In the genomic region with DNA sequence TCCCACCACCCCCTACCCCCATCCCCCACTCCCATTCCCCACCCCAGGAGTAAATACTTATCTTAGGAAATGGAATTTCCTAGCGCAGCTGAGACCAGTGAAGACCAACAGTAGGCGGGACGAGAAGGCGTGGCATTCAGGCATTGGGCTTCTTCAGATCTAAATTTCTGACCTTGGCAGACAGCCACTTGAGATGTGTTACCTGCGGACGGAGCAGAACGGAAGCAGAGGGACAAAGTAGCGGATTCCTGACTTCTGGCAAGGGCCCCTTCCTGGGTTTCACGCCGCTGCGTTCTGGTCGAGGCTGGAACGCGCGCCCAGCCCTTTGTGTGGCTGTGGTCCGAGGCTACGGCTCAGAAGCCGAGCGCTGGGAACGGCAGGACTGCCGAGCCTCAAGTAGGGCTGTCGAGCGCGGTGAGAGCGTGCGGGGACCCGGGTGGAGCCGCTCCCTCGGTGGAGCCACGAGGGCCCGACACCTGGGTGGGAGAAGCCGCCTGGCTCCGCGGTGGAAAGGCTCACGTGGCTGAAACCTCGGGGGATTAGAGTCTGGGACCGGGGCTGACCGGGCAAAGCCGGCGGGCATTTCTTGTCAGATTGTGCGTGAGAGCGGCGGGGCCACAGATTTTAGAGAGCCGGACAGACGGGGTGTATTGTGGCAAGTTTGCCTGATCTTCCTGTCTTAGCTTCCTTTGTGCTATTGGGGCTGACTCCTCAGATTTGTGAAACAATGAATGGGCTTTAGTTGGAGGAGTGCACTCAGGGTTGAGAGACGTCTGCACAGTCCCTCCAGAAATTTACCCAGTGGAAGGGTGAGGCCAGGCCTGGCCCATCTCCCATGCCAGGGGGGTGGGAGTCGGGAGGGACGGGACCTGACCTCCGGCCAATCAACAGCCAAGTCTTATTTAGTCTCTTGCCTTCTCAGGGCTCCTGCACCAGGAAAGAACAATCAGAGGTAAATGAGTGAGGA, we compare ENCODE assay signal across 8 mouse cellular contexts. TPM values are rescaled to one million over a fixed set of nuclear protein-coding genes. Genes with fewer than 3 reads are reported as not detected.
DNase-seq lines count a peak whose midpoint lies in the region; ATAC-seq and TF ChIP-seq lines count a peak whose summit lies in the region.

No protein-coding gene starts in this region.

- H3K4me2 ChIP-seq in forebrain, embryonic 12.5 days = peak overlapping the region; percentile 67

- no peaks in the 10 kb centered on the region for H3K9me3 ChIP-seq in forebrain, embryonic 12.5 days
- no peaks in the 10 kb centered on the region for H3K9me3 ChIP-seq in hindbrain, embryonic 10.5 days
- H3K9me3 ChIP-seq in limb, embryonic 10.5 days (replicated peaks) = no peaks in the 10 kb centered on the region
- H3K9me3 ChIP-seq in midbrain, embryonic 10.5 days (replicated peaks) = no peaks in the 10 kb centered on the region

- peak; percentile 89 for ATAC-seq in forebrain, embryonic 12.5 days (ENCODE audit: low FRiP score)

- 0 out of 2 replicates have a peak, but pooled peaks cover 2% of the 10 kb centered on the region for H3K4me1 ChIP-seq in brown adipose tissue, adult 24 weeks (ENCODE audit: control insufficient read depth, insufficient read depth, insufficient read length, low read length)
- peaks cover 13% of the 10 kb centered on the region for H3K4me1 ChIP-seq in forebrain, embryonic 12.5 days
- H3K4me1 ChIP-seq in hindbrain, embryonic 10.5 days (replicated peaks) = peaks cover 16% of the 10 kb centered on the region; the same call in 1 of the 2 replicates
- H3K4me1 ChIP-seq in limb, embryonic 10.5 days = peaks cover 15% of the 10 kb centered on the region
- peaks cover 18% of the 10 kb centered on the region for H3K4me1 ChIP-seq in midbrain, embryonic 10.5 days
- peaks cover 8% of the 10 kb centered on the region for H3K4me1 ChIP-seq in testis, adult 2 months (ENCODE audit: control insufficient read depth, insufficient read depth, low read length)

- under 1% methylated on average over 49 of the region's 49 CpGs for WGBS in forebrain, embryonic 12.5 days
- WGBS in hindbrain, embryonic 10.5 days = under 1% methylated on average over 49 of the region's 49 CpGs
- WGBS in limb, embryonic 10.5 days = under 1% methylated on average over 49 of the region's 49 CpGs
- 1% methylated on average over 49 of the region's 49 CpGs for WGBS in midbrain, embryonic 10.5 days

- H3K27me3 ChIP-seq in forebrain, embryonic 12.5 days = no peaks in the 10 kb centered on the region; the same call in 1 of the 2 replicates
- no peaks in the 10 kb centered on the region for H3K27me3 ChIP-seq in hindbrain, embryonic 10.5 days (ENCODE audit: insufficient read depth, poor library complexity, severe bottlenecking)
- no peaks in the 10 kb centered on the region for H3K27me3 ChIP-seq in limb, embryonic 10.5 days (ENCODE audit: low read depth, poor library complexity, severe bottlenecking)
- H3K27me3 ChIP-seq in midbrain, embryonic 10.5 days (ENCODE audit: low read depth, poor library complexity, severe bottlenecking) = no peaks in the 10 kb centered on the region
- H3K27me3 ChIP-seq in testis, adult 2 months (ENCODE audit: control insufficient read depth, insufficient read depth, low read length) = no peaks in the 10 kb centered on the region

- TF ChIP-seq POLR2A in testis, adult 2 months (IDR thresholded peaks at IDR 0.05; ENCODE audit: control insufficient read depth, low read depth, low read length) = no peak

- peaks cover 31% of the 10 kb centered on the region for H3K36me3 ChIP-seq in forebrain, embryonic 12.5 days (replicated peaks)
- H3K36me3 ChIP-seq in hindbrain, embryonic 10.5 days = peaks cover 35% of the 10 kb centered on the region
- peaks cover 34% of the 10 kb centered on the region for H3K36me3 ChIP-seq in limb, embryonic 10.5 days
- H3K36me3 ChIP-seq in midbrain, embryonic 10.5 days = peaks cover 34% of the 10 kb centered on the region
- H3K36me3 ChIP-seq in testis, adult 2 months (ENCODE audit: control insufficient read depth, insufficient read depth, low read length) = no peaks in the 10 kb centered on the region

- no peak for TF ChIP-seq CTCF in testis, adult 2 months (IDR thresholded peaks at IDR 0.05; ENCODE audit: control insufficient read depth, insufficient read depth, insufficient replicate concordance, low read depth, low read length)

- peak; percentile 5 for DNase-seq in gastrocnemius, adult 18-20 months (ENCODE audit: low spot score)
- DNase-seq in gastrocnemius, postnatal 25 days = no peak
- DNase-seq in hindbrain, embryonic 10.5 days (ENCODE audit: low spot score) = peak; percentile 79
- DNase-seq in limb, embryonic 10.5 days (ENCODE audit: low spot score) = peak; percentile 82
- peak; percentile 76 for DNase-seq in midbrain, embryonic 10.5 days (ENCODE audit: low spot score)

- peak overlapping the region; percentile 28; the same call in 1 of the 2 replicates for H3K27ac ChIP-seq in brown adipose tissue, adult 24 weeks (replicated peaks; ENCODE audit: low read depth, low read length)
- peak overlapping the region; percentile 94 for H3K27ac ChIP-seq in forebrain, embryonic 12.5 days
- H3K27ac ChIP-seq in hindbrain, embryonic 10.5 days = peak overlapping the region; percentile 98
- peak overlapping the region; percentile 98 for H3K27ac ChIP-seq in limb, embryonic 10.5 days
- peak overlapping the region; percentile 93 for H3K27ac ChIP-seq in midbrain, embryonic 10.5 days (replicated peaks)
- 0 out of 2 replicates have a peak overlapping the region, but pooled peaks have one; percentile 1 for H3K27ac ChIP-seq in testis, adult 2 months (ENCODE audit: control insufficient read depth, insufficient read depth, low read depth, low read length)

- peak overlapping the region; percentile 68 for H3K4me3 ChIP-seq in brown adipose tissue, adult 24 weeks (ENCODE audit: insufficient read depth, low read depth, low read length)
- peak overlapping the region; percentile 79 for H3K4me3 ChIP-seq in forebrain, embryonic 12.5 days (replicated peaks)
- H3K4me3 ChIP-seq in hindbrain, embryonic 10.5 days = peak overlapping the region; percentile 80
- peak overlapping the region; percentile 71 for H3K4me3 ChIP-seq in limb, embryonic 10.5 days
- H3K4me3 ChIP-seq in midbrain, embryonic 10.5 days = peak overlapping the region; percentile 67
- peak overlapping the region; percentile 78 for H3K4me3 ChIP-seq in testis, adult 2 months (ENCODE audit: control insufficient read depth, low read depth, low read length)

- peak overlapping the region; percentile 91 for H3K9ac ChIP-seq in forebrain, embryonic 12.5 days

RNA-seq across cellular contexts. Expression of a gene that starts 1.7 kb away (rescaled TPM):
- total RNA-seq in gastrocnemius, adult 18-20 months (2021) = not detected
- total RNA-seq in gastrocnemius, postnatal 25 days (2021) = under 1 TPM; 0.78 to 0.82 TPM
- polyA plus RNA-seq in brown adipose tissue, adult 24 weeks (2012; ENCODE audit: insufficient read depth, insufficient read length, missing spikeins) = not detected in 2 replicates
- 193 and 197 TPM in 2 replicates for polyA plus RNA-seq in forebrain, embryonic 12.5 days (2016; fragmentation: Nextera tagmentation; extraction: Ambion mirVana)
- polyA plus RNA-seq in hindbrain, embryonic 10.5 days (2016; fragmentation: Nextera tagmentation; extraction: Ambion mirVana) = 79.9 and 96.9 TPM in 2 replicates
- polyA plus RNA-seq in limb, embryonic 10.5 days (2016; fragmentation: Nextera tagmentation; extraction: Ambion mirVana) = 69.9 and 92.6 TPM in 2 replicates
- 61.6 and 87.8 TPM in 2 replicates for polyA plus RNA-seq in midbrain, embryonic 10.5 days (2016; fragmentation: Nextera tagmentation; extraction: Ambion mirVana)
- 16.0 and 16.5 TPM in 2 replicates for polyA plus RNA-seq in testis, adult 2 months (2012; rRNA removed)

RNA-seq across cellular contexts. Expression of a gene that starts 13.3 kb away (rescaled TPM):
- total RNA-seq in gastrocnemius, adult 18-20 months (2021) = not detected
- total RNA-seq in gastrocnemius, postnatal 25 days (2021) = not detected
- 0.63 TPM in 1 of 2 replicates, not detected in the other for polyA plus RNA-seq in brown adipose tissue, adult 24 weeks (2012; ENCODE audit: insufficient read depth, insufficient read length, missing spikeins)
- polyA plus RNA-seq in forebrain, embryonic 12.5 days (2016; fragmentation: Nextera tagmentation; extraction: Ambion mirVana) = 1.3 and 1.6 TPM in 2 replicates
- 0.68 and 1.1 TPM in 2 replicates for polyA plus RNA-seq in hindbrain, embryonic 10.5 days (2016; fragmentation: Nextera tagmentation; extraction: Ambion mirVana)
- 0.55 and 1.2 TPM in 2 replicates for polyA plus RNA-seq in limb, embryonic 10.5 days (2016; fragmentation: Nextera tagmentation; extraction: Ambion mirVana)
- 0.83 and 1.2 TPM in 2 replicates for polyA plus RNA-seq in midbrain, embryonic 10.5 days (2016; fragmentation: Nextera tagmentation; extraction: Ambion mirVana)
- polyA plus RNA-seq in testis, adult 2 months (2012; rRNA removed) = 1.6 and 2.8 TPM in 2 replicates

RNA-seq across cellular contexts. Expression of a gene that starts 20.6 kb away (rescaled TPM):
- total RNA-seq in gastrocnemius, adult 18-20 months (2021) = not detected
- total RNA-seq in gastrocnemius, postnatal 25 days (2021) = not detected
- not detected in 2 replicates for polyA plus RNA-seq in brown adipose tissue, adult 24 weeks (2012; ENCODE audit: insufficient read depth, insufficient read length, missing spikeins)
- 1.1 and 1.2 TPM in 2 replicates for polyA plus RNA-seq in forebrain, embryonic 12.5 days (2016; fragmentation: Nextera tagmentation; extraction: Ambion mirVana)
- polyA plus RNA-seq in hindbrain, embryonic 10.5 days (2016; fragmentation: Nextera tagmentation; extraction: Ambion mirVana) = 0.19 and 0.34 TPM in 2 replicates
- 0.08 and 0.20 TPM in 2 replicates for polyA plus RNA-seq in limb, embryonic 10.5 days (2016; fragmentation: Nextera tagmentation; extraction: Ambion mirVana)
- 0.10 and 0.15 TPM in 2 replicates for polyA plus RNA-seq in midbrain, embryonic 10.5 days (2016; fragmentation: Nextera tagmentation; extraction: Ambion mirVana)
- polyA plus RNA-seq in testis, adult 2 months (2012; rRNA removed) = 0.05 TPM in 1 of 2 replicates, not detected in the other

RNA-seq across cellular contexts. Expression of a gene that starts 21.6 kb away (rescaled TPM):
- under 1 TPM in 1 of 2 experiments, not detected in 1; 0.37 TPM for total RNA-seq in gastrocnemius, adult 18-20 months (2021)
- total RNA-seq in gastrocnemius, postnatal 25 days (2021) = not detected
- not detected in 2 replicates for polyA plus RNA-seq in brown adipose tissue, adult 24 weeks (2012; ENCODE audit: insufficient read depth, insufficient read length, missing spikeins)
- polyA plus RNA-seq in forebrain, embryonic 12.5 days (2016; fragmentation: Nextera tagmentation; extraction: Ambion mirVana) = not detected in 2 replicates
- not detected in 2 replicates for polyA plus RNA-seq in hindbrain, embryonic 10.5 days (2016; fragmentation: Nextera tagmentation; extraction: Ambion mirVana)
- not detected in 2 replicates for polyA plus RNA-seq in limb, embryonic 10.5 days (2016; fragmentation: Nextera tagmentation; extraction: Ambion mirVana)
- not detected in 2 replicates for polyA plus RNA-seq in midbrain, embryonic 10.5 days (2016; fragmentation: Nextera tagmentation; extraction: Ambion mirVana)
- 0.56 and 1.0 TPM in 2 replicates for polyA plus RNA-seq in testis, adult 2 months (2012; rRNA removed)

RNA-seq across cellular contexts. Expression of a gene that starts 43.1 kb away (rescaled TPM):
- total RNA-seq in gastrocnemius, adult 18-20 months (2021) = 1 to 10 TPM; 5.5 to 8.2 TPM
- total RNA-seq in gastrocnemius, postnatal 25 days (2021) = 10 to 100 TPM in 1 of 2 experiments, 1 to 10 TPM in 1; 8.8 to 11.0 TPM
- polyA plus RNA-seq in brown adipose tissue, adult 24 weeks (2012; ENCODE audit: insufficient read depth, insufficient read length, missing spikeins) = 3.8 and 4.5 TPM in 2 replicates
- polyA plus RNA-seq in forebrain, embryonic 12.5 days (2016; fragmentation: Nextera tagmentation; extraction: Ambion mirVana) = 31.7 and 32.6 TPM in 2 replicates
- polyA plus RNA-seq in hindbrain, embryonic 10.5 days (2016; fragmentation: Nextera tagmentation; extraction: Ambion mirVana) = 10.8 and 17.0 TPM in 2 replicates
- 6.6 and 9.0 TPM in 2 replicates for polyA plus RNA-seq in limb, embryonic 10.5 days (2016; fragmentation: Nextera tagmentation; extraction: Ambion mirVana)
- 7.9 and 12.2 TPM in 2 replicates for polyA plus RNA-seq in midbrain, embryonic 10.5 days (2016; fragmentation: Nextera tagmentation; extraction: Ambion mirVana)
- polyA plus RNA-seq in testis, adult 2 months (2012; rRNA removed) = 11.4 and 12.3 TPM in 2 replicates

Comparison
In these comparisons a context has a peak if more than half of its experiments do, and no peak if none do; other contexts are left out.
1. H3K27ac ChIP-seq: peak in every context shown above with its lines; median percentile 98 in hindbrain, embryonic 10.5 days; 98 in limb, embryonic 10.5 days; 94 in forebrain, embryonic 12.5 days; 93 in midbrain, embryonic 10.5 days; 28 in brown adipose tissue, adult 24 weeks; 1 in testis, adult 2 months.